Mouse (Mus musculus) adrenal gland, adult 2 months (tissue): ENCODE results near the gene Alk. TPM values are rescaled to one million over a fixed set of nuclear protein-coding genes. Genes with fewer than 3 reads are reported as not detected.

Source experiments
- DNase-seq: peaks from one replicate; pipeline ENCODE4 v3.0.0; 2021
- long read RNA-seq: library from polyadenylated mRNA; stranded (forward); transcript quantifications from one replicate; pipeline ENCODE4 v2.0.0, GENCODE M21; 2021
- polyA plus RNA-seq: library from polyadenylated mRNA; depleted of rRNA; stranded (reverse); fragments of >200 nt; gene quantifications from 2 replicates; pipeline ENCODE4 v1.2.3, GENCODE M21; 2012; rRNA removed
- total RNA-seq, 2 experiments: library from RNA; stranded (reverse); gene quantifications; 2 replicates each; pipeline ENCODE4 v1.2.3; 2021

The Alk gene
- total RNA-seq (under 1 TPM; 0.06 to 0.07 TPM), polyA plus RNA-seq (0.01 and 0.02 TPM in 2 replicates)
- long read RNA-seq: 0 reads

GRCm38 (mm10) chr17:72604610-72604980 is at the start of gene Alk:
Gene Alk, minus strand, starts transcription at chr17:72604627.
- peak; percentile 66 for DNase-seq

- DNase-seq: no peak
Observed at GRCm38 (mm10) chr17:72652801-72653200, 48.4 kb upstream of the Alk start.

GRCm38 (mm10) chr17:72648607-72649217 is 44.3 kb upstream of the Alk start:
- DNase-seq: no peak

GRCm38 (mm10) chr17:72646167-72646566 is 41.7 kb upstream of the Alk start:
- no peak for DNase-seq

GRCm38 (mm10) chr17:72640095-72640494 is 35.7 kb upstream of the Alk start:
- DNase-seq: no peak

- DNase-seq: no peak
Observed at GRCm38 (mm10) chr17:72639400-72639799, 35.0 kb upstream of the Alk start.

GRCm38 (mm10) chr17:72606251-72606650 is 1.8 kb upstream of the Alk start:
- peak; percentile 58 for DNase-seq

GRCm38 (mm10) chr17:72603886-72604609 is 379 bp downstream of the Alk start:
- no peak for DNase-seq

GRCm38 (mm10) chr17:72603118-72603885 is 1.1 kb downstream of the Alk start:
- DNase-seq: peak; percentile 68

- DNase-seq: no peak
Observed at GRCm38 (mm10) chr17:72600806-72601205, 3.6 kb downstream of the Alk start.

GRCm38 (mm10) chr17:72587671-72588070 is 16.8 kb downstream of the Alk start:
- DNase-seq: no peak

- DNase-seq: no peak
Observed at GRCm38 (mm10) chr17:72580142-72580541, 24.3 kb downstream of the Alk start.

GRCm38 (mm10) chr17:72579321-72579720 is 25.1 kb downstream of the Alk start:
- DNase-seq: no peak

- DNase-seq: no peak
Observed at GRCm38 (mm10) chr17:72571379-72571778, 33.0 kb downstream of the Alk start.

GRCm38 (mm10) chr17:72569491-72569890 is 34.9 kb downstream of the Alk start:
- DNase-seq: no peak

GRCm38 (mm10) chr17:72563423-72563822 is 41.0 kb downstream of the Alk start:
- DNase-seq: no peak

- no peak for DNase-seq
Observed at GRCm38 (mm10) chr17:72561471-72561870, 43.0 kb downstream of the Alk start.

GRCm38 (mm10) chr17:72560771-72561170 is 43.7 kb downstream of the Alk start:
- DNase-seq: no peak

GRCm38 (mm10) chr17:72557029-72557735 is 47.2 kb downstream of the Alk start:
- DNase-seq: no peak

GRCm38 (mm10) chr17:72546274-72546673 is 58.2 kb downstream of the Alk start:
- DNase-seq: no peak

GRCm38 (mm10) chr17:72535304-72535703 is 69.1 kb downstream of the Alk start:
- DNase-seq: no peak

GRCm38 (mm10) chr17:72532266-72532665 is 72.2 kb downstream of the Alk start:
- no peak for DNase-seq
